Mouse (Mus musculus) neutrophil, adult 83 days (primary cell): Measurements from ENCODE around the gene Igfbp3. TPM values are rescaled to one million over a fixed set of nuclear protein-coding genes. Genes with fewer than 3 reads are reported as not detected.

ENCODE experiments used
- total RNA-seq, 2 experiments: library from RNA; stranded (reverse); gene quantifications; one replicate each; pipeline ENCODE4 v1.2.4; 2023

Gene Igfbp3
- not detected for total RNA-seq

DNA sequence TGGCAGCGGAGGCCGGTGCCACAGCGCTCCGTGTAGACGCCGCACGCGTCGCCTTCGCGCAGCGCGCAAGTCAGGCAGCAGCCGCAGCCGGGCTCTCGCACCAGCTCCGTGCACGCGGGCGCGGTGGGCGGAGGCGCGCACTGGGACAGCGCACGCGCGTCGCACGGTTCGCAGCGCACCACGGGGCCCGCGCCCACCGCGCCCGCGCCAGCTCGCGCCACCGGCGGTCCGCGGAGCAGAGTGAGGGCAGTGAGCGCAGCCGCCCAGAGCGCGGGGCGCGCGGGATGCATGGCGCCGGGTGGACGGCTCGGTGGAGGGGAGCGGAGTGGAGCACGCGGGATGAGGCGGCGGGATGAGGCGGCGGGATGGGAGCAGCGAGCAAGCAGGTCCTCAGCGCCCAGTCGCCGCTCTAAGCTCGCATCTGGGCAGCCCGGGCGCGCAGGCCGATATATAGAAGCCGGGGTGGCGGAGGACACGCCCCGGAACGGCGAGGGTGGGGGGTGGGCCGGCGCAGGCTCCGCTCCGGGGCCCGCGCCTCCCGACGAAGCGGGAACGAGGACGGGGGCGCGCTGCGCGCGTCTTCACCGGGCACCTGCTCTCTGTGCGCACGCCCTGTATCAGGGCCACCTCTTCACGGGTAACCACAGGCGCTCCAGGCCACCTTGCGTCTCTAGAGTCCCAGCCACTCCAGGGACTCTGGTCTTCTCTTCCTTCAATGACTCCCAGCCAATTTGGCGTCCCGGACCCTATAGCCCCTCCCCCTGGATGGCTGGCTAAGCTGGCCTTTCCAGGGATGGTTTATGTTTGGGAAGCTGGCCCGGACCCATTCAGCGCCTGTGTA is at the start of gene Igfbp3:
Gene Igfbp3 (minus strand): TSS at position 423 of the 841 bp plus-strand sequence.

DNA sequence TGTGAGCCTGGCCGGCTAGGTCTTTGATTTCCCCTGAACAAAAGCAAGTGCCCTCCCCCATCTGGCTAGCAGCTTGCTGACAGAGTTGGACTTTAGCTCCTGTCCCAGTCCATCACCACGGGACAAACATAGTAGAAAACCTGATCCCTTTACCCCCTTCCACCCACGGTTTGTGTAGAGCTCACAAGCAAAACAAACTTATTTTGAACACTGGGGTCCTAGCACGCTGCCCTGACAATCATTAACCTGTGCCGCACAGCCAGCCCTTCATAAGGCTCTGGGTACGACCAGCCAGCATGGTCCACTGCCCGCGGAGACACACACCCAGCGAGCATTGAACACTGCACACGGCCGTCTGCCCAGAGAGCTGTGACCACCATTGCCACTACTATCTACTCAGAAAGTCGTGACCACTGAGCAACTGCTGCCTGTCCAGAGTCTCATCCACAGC is 16.2 kb downstream of the Igfbp3 start, which contains the start of gene Igfbp1:
Gene Igfbp1 (plus strand): TSS at position 292 of the 451 bp plus-strand sequence.

DNA sequence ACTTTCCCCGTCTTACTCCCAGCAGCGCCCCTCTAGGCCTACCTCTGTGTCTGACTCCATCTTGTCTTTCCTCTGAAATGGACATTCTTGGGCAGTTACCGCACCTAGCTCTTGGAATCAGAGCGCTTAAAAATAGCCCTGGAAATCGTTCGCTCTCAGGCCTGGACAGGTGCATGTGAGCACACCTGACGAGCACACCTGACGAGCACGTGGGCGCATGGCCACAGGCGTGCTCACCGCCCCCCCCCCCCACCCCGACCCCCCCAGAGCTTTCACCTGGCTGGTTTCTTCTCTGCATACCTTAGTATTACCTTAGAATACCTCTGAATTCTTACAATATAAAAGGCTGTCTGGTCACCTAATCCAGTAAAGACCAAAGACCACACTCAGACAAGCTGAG is 25.3 kb downstream of the Igfbp3 start, which contains the start of gene Gm11985:
Gene Gm11985 (minus strand): TSS at position 101 of the 400 bp plus-strand sequence.

Other genes with a start within 250 kb of the Igfbp3 start
- not detected for gene Adcy1, start 150.4 kb downstream of the Igfbp3 start, total RNA-seq
- not detected for gene Gm11985, start 25.4 kb downstream of the Igfbp3 start, total RNA-seq
- not detected for gene Igfbp1, start 16.1 kb downstream of the Igfbp3 start, total RNA-seq